Mouse (Mus musculus) fat pad, adult 2 months (tissue): ENCODE measurements at regions not wholly inside any gene's neighbourhood (a gene's known extent, or its start where the extent isn't known, plus 50 kb on each side); places are given as distances from the start of the nearest gene placed in this dataset.
"Not testable (repeated sequence)": the region's sequence is repeated elsewhere in the genome, so short reads cannot be mapped to it uniquely, and the experiment has no call there.

Source experiments
- DNase-seq: peaks from one replicate; pipeline ENCODE4 v3.0.0-alpha.2; 2011; ENCODE audit warnings: low read depth, low spot score; ENCODE audit errors: extremely low read depth

- DNase-seq: no peak
Measured at GRCm38 (mm10) chr4:89621260-89621659, 58.0 kb upstream of the Dmrta1 start.

- no peak for DNase-seq
Measured at GRCm38 (mm10) chr4:89604721-89605120, 74.5 kb upstream of the Dmrta1 start.

- DNase-seq: no peak
Measured at GRCm38 (mm10) chr4:89575529-89575928, 103.7 kb upstream of the Dmrta1 start.

GRCm38 (mm10) chr4:89554711-89555466 lies 124.3 kb upstream of the Dmrta1 start:
- no peak for DNase-seq

GRCm38 (mm10) chr4:89552556-89552955 lies 126.7 kb upstream of the Dmrta1 start:
- no peak for DNase-seq

GRCm38 (mm10) chr4:89550515-89550914 lies 128.7 kb upstream of the Dmrta1 start:
- no peak for DNase-seq

GRCm38 (mm10) chr4:89532462-89532861 lies 146.8 kb upstream of the Dmrta1 start:
- no peak for DNase-seq

GRCm38 (mm10) chr4:89530050-89530911 lies 149.0 kb upstream of the Dmrta1 start:
- DNase-seq: no peak

GRCm38 (mm10) chr4:89527966-89528365 lies 151.3 kb upstream of the Dmrta1 start:
- no peak for DNase-seq

GRCm38 (mm10) chr4:89527326-89527725 lies 151.9 kb upstream of the Dmrta1 start:
- DNase-seq: no peak

GRCm38 (mm10) chr4:89525525-89525924 lies 153.7 kb upstream of the Dmrta1 start:
- DNase-seq: not testable (repeated sequence)

GRCm38 (mm10) chr4:89524260-89525200 lies 154.7 kb upstream of the Dmrta1 start:
- no peak for DNase-seq

GRCm38 (mm10) chr4:89523423-89524259 lies 155.6 kb upstream of the Dmrta1 start:
- no peak for DNase-seq

GRCm38 (mm10) chr4:89518027-89518426 lies 161.2 kb upstream of the Dmrta1 start:
- no peak for DNase-seq

- DNase-seq: no peak
Measured at GRCm38 (mm10) chr4:89515823-89516411, 163.3 kb upstream of the Dmrta1 start.

- no peak for DNase-seq
Measured at GRCm38 (mm10) chr4:89514981-89515380, 164.3 kb upstream of the Dmrta1 start.

- no peak for DNase-seq
Measured at GRCm38 (mm10) chr4:89510593-89510992, 168.6 kb upstream of the Dmrta1 start.

- DNase-seq: no peak
Measured at GRCm38 (mm10) chr4:89509655-89510391, 169.4 kb upstream of the Dmrta1 start.
